Mouse (Mus musculus): ENCODE measurements around the gene Pip4k2b.

Pip4k2b gene

DNA sequence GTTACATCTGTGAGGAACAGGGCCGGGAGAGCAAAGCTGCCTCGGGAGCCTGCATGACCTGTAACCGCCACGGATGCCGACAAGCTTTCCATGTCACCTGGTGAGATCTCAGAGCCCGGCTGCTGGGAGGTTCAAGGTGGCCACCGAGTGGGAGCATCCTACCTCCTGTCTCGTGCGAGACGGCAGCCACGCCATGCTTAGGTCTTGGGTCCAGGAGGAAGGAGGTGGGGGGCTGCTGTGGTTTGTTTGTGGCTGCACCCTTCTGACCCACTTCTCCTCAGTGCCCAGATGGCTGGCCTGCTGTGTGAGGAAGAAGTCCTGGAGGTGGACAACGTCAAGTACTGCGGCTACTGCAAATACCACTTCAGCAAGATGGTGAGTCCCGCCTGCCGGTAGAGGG is 77.7 kb downstream of the Pip4k2b start:
- DNase-seq (ENCODE audit: low spot score) = no peak

DNA sequence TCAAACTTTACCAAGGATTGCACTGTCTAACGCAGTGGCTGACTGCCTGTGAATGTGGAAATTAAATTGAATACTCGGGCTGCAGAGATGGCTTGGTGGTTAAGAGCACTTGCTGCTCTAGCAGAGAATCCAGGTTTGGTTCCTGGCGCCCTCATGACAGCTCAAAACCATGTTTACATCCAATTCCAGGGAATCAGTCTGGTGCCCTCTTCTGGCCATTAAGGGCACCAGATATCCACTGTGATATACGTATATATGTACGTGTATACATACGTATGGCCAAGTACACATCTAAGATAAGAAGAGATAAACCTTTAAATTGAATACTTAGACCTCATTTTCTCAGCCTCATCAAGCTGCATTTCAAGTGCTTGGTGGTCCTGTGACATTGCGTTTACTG is 78.3 kb downstream of the Pip4k2b start:
- DNase-seq (ENCODE audit: low spot score) = no peak

DNA sequence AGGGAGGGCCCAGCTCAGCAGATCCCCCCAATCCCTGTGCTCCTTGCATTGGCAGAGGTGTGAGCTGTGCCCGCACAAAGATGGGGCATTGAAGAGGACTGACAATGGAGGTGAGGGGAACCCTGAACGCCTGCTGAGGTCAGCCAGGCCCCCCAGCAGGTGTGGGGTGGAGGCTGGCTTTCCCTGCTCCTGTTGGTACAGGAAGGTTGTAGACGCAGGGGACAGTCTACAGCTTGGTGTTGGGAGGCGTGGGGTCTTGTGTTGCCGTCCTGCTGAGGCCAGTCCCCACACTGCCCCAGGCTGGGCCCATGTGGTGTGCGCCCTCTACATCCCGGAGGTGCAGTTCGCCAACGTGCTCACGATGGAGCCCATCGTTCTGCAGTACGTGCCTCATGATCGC is 79.1 kb downstream of the Pip4k2b start:
- DNase-seq (ENCODE audit: low spot score) = no peak
